Mouse (Mus musculus): ENCODE measurements around the gene Neu3. TPM values are rescaled to one million over a fixed set of nuclear protein-coding genes. Genes with fewer than 3 reads are reported as not detected.

The Neu3 gene
- polyA plus RNA-seq, 1 experiment from 2014 or later, result 2.5 TPM

- Histone ChIP-seq H3K36me3 (ENCODE audit: insufficient read depth, low read length) (no peaks in the 10 kb centered on the region), H3K9ac (ENCODE audit: low read depth, low read length) (no peak overlapping the region), H3K4me1 (replicated peaks; ENCODE audit: insufficient read depth, low read length) (peaks cover 8% of the 10 kb centered on the region), H3K27ac (no peak overlapping the region), H3K27me3 (ENCODE audit: insufficient read depth, low read length) (no peaks in the 10 kb centered on the region), H3K4me3 (replicated peaks; ENCODE audit: low read depth, low read length) (no peak overlapping the region), H3K4me2 (ENCODE audit: low read length) (no peak overlapping the region), H3K9me3 (replicated peaks; ENCODE audit: low read length) (no peaks in the 10 kb centered on the region)
- 67% methylated on average over 10 of the region's 10 CpGs for WGBS
- no peak for ATAC-seq (replicated peaks; ENCODE audit: low FRiP score, low read depth)
- no peak for TF ChIP-seq CTCF (IDR thresholded peaks at IDR 0.05; ENCODE audit: low read depth)
- DNase-seq (ENCODE audit: low spot score), result no peak
Measured at GRCm38 (mm10) chr7:99790816-99791215, 37.4 kb downstream of the Neu3 start.

GRCm38 (mm10) chr7:99788563-99788962 is 39.7 kb downstream of the Neu3 start:
- peak; percentile 72 for DNase-seq (ENCODE audit: low spot score)
- Histone ChIP-seq H3K4me1 (replicated peaks; ENCODE audit: insufficient read depth, low read length) (no peaks in the 10 kb centered on the region), H3K9ac (ENCODE audit: low read depth, low read length) (no peak overlapping the region), H3K27ac (no peak overlapping the region), H3K36me3 (ENCODE audit: insufficient read depth, low read length) (no peaks in the 10 kb centered on the region), H3K9me3 (replicated peaks; ENCODE audit: low read length) (no peaks in the 10 kb centered on the region), H3K4me2 (ENCODE audit: low read length) (no peak overlapping the region), H3K4me3 (replicated peaks; ENCODE audit: low read depth, low read length) (no peak overlapping the region), H3K27me3 (ENCODE audit: insufficient read depth, low read length) (no peaks in the 10 kb centered on the region)
- TF ChIP-seq CTCF (IDR thresholded peaks at IDR 0.05; ENCODE audit: low read depth), result no peak
- ATAC-seq (replicated peaks; ENCODE audit: low FRiP score, low read depth), result no peak
- WGBS, result 21% methylated on average over 5 of the region's 5 CpGs

- Histone ChIP-seq H3K27ac (no peak overlapping the region), H3K9ac (ENCODE audit: low read depth, low read length) (no peak overlapping the region), H3K4me1 (replicated peaks; ENCODE audit: insufficient read depth, low read length) (no peaks in the 10 kb centered on the region), H3K4me3 (replicated peaks; ENCODE audit: low read depth, low read length) (no peak overlapping the region), H3K9me3 (replicated peaks; ENCODE audit: low read length) (no peaks in the 10 kb centered on the region), H3K36me3 (ENCODE audit: insufficient read depth, low read length) (no peaks in the 10 kb centered on the region), H3K4me2 (ENCODE audit: low read length) (no peak overlapping the region), H3K27me3 (ENCODE audit: insufficient read depth, low read length) (no peaks in the 10 kb centered on the region)
- TF ChIP-seq CTCF (IDR thresholded peaks at IDR 0.05; ENCODE audit: low read depth), result no peak
- DNase-seq (ENCODE audit: low spot score) (no peak), ATAC-seq (replicated peaks; ENCODE audit: low FRiP score, low read depth) (no peak)
- WGBS, result 32% methylated on average over 2 of the region's 2 CpGs
Measured at GRCm38 (mm10) chr7:99787935-99788334, 40.3 kb downstream of the Neu3 start.

- 91% methylated on average over 3 of the region's 3 CpGs for WGBS
- no peaks in the 10 kb centered on the region for H3K27me3 ChIP-seq (ENCODE audit: insufficient read depth, low read length)
- no peak overlapping the region for H3K27ac ChIP-seq
- DNase-seq (ENCODE audit: low spot score) (no peak), ATAC-seq (replicated peaks; ENCODE audit: low FRiP score, low read depth) (no peak)
- H3K9ac ChIP-seq (ENCODE audit: low read depth, low read length), result no peak overlapping the region
- H3K4me3 ChIP-seq (replicated peaks; ENCODE audit: low read depth, low read length), result no peak overlapping the region
- H3K36me3 ChIP-seq (ENCODE audit: insufficient read depth, low read length), result no peaks in the 10 kb centered on the region
- H3K4me2 ChIP-seq (ENCODE audit: low read length), result no peak overlapping the region
- TF ChIP-seq CTCF (IDR thresholded peaks at IDR 0.05; ENCODE audit: low read depth), result no peak
- H3K9me3 ChIP-seq (replicated peaks; ENCODE audit: low read length), result no peaks in the 10 kb centered on the region
- H3K4me1 ChIP-seq (replicated peaks; ENCODE audit: insufficient read depth, low read length), result no peaks in the 10 kb centered on the region
Measured at GRCm38 (mm10) chr7:99786774-99787173, 41.4 kb downstream of the Neu3 start.

- no peak for TF ChIP-seq CTCF (IDR thresholded peaks at IDR 0.05; ENCODE audit: low read depth)
- Histone ChIP-seq H3K9ac (ENCODE audit: low read depth, low read length) (no peak overlapping the region), H3K9me3 (replicated peaks; ENCODE audit: low read length) (no peaks in the 10 kb centered on the region), H3K36me3 (ENCODE audit: insufficient read depth, low read length) (no peaks in the 10 kb centered on the region), H3K4me1 (replicated peaks; ENCODE audit: insufficient read depth, low read length) (no peaks in the 10 kb centered on the region), H3K27ac (no peak overlapping the region), H3K4me2 (ENCODE audit: low read length) (no peak overlapping the region), H3K27me3 (ENCODE audit: insufficient read depth, low read length) (no peaks in the 10 kb centered on the region), H3K4me3 (replicated peaks; ENCODE audit: low read depth, low read length) (no peak overlapping the region)
- no peak for ATAC-seq (replicated peaks; ENCODE audit: low FRiP score, low read depth)
- WGBS, result 90% methylated on average over 3 of the region's 3 CpGs
- no peak for DNase-seq (ENCODE audit: low spot score)
Measured at GRCm38 (mm10) chr7:99785553-99785952, 42.7 kb downstream of the Neu3 start.

- Histone ChIP-seq H3K4me2 (ENCODE audit: low read length) (no peak overlapping the region), H3K27me3 (ENCODE audit: insufficient read depth, low read length) (no peaks in the 10 kb centered on the region), H3K27ac (no peak overlapping the region), H3K4me3 (replicated peaks; ENCODE audit: low read depth, low read length) (no peak overlapping the region), H3K36me3 (ENCODE audit: insufficient read depth, low read length) (no peaks in the 10 kb centered on the region), H3K4me1 (replicated peaks; ENCODE audit: insufficient read depth, low read length) (no peaks in the 10 kb centered on the region), H3K9me3 (replicated peaks; ENCODE audit: low read length) (no peaks in the 10 kb centered on the region), H3K9ac (ENCODE audit: low read depth, low read length) (no peak overlapping the region)
- ATAC-seq (replicated peaks; ENCODE audit: low FRiP score, low read depth) (no peak), DNase-seq (ENCODE audit: low spot score) (no peak)
- no peak for TF ChIP-seq CTCF (IDR thresholded peaks at IDR 0.05; ENCODE audit: low read depth)
- WGBS, result 86% methylated on average over 7 of the region's 7 CpGs
Measured at GRCm38 (mm10) chr7:99783421-99783820, 44.8 kb downstream of the Neu3 start.

GRCm38 (mm10) chr7:99781916-99782315 is 46.3 kb downstream of the Neu3 start:
- Histone ChIP-seq H3K27me3 (ENCODE audit: insufficient read depth, low read length) (no peaks in the 10 kb centered on the region), H3K9ac (ENCODE audit: low read depth, low read length) (no peak overlapping the region), H3K9me3 (replicated peaks; ENCODE audit: low read length) (no peaks in the 10 kb centered on the region), H3K4me1 (replicated peaks; ENCODE audit: insufficient read depth, low read length) (no peaks in the 10 kb centered on the region), H3K36me3 (ENCODE audit: insufficient read depth, low read length) (no peaks in the 10 kb centered on the region), H3K4me3 (replicated peaks; ENCODE audit: low read depth, low read length) (no peak overlapping the region), H3K4me2 (ENCODE audit: low read length) (no peak overlapping the region), H3K27ac (no peak overlapping the region)
- 65% methylated on average over 2 of the region's 2 CpGs for WGBS
- no peak for TF ChIP-seq CTCF (IDR thresholded peaks at IDR 0.05; ENCODE audit: low read depth)
- ATAC-seq (replicated peaks; ENCODE audit: low FRiP score, low read depth), result no peak
- no peak for DNase-seq (ENCODE audit: low spot score)

All from kidney, postnatal 0 days (tissue).